In genomic region chr2:26118584-26119309, GRCm38 (mm10) we compare ENCODE assay signal across 8 mouse cellular contexts. TPM values are rescaled to one million over a fixed set of nuclear protein-coding genes. Genes with fewer than 3 reads are reported as not detected.
A peak's percentile ranks its signal among the peaks of the same experiment; 100 is the strongest.
DNase-seq lines count a peak whose midpoint lies in the region; ATAC-seq lines count a peak whose summit lies in the region.

No protein-coding gene starts in this region.

- intact Hi-C loops in left cerebral cortex, postnatal 4 days (cut with DNase I) = no loop called here
- intact Hi-C loops in left cerebral cortex, postnatal 36 days (cut with DNase I) = loop anchor here (10.0 kb wide), 1 partner anchor 454 kb away; no protein-coding TSS in a partner anchor
- intact Hi-C loops in heart, postnatal 10 days (cut with DNase I) = loop anchor here (2.0 kb wide), 1 partner anchor 22 kb away; no protein-coding TSS in a partner anchor

- peak overlapping the region; percentile 14; the same call in 1 of the 2 replicates for H3K27ac ChIP-seq in liver, embryonic 13.5 days

- no peak overlapping the region for H3K9ac ChIP-seq in liver, embryonic 13.5 days

- H3K27me3 ChIP-seq in liver, embryonic 13.5 days = peaks cover 57% of the 10 kb centered on the region

- no peak overlapping the region for H3K4me3 ChIP-seq in liver, embryonic 13.5 days (replicated peaks)

- ATAC-seq in liver, embryonic 13.5 days (ENCODE audit: low read depth) = peak; percentile 40; the same call in 1 of the 2 replicates
- ATAC-seq in erythroid progenitor cell, adult 5-6 weeks (replicated peaks; ENCODE audit: low FRiP score, poor library complexity, severe bottlenecking) = no peak

- H3K36me3 ChIP-seq in liver, embryonic 13.5 days = no peaks in the 10 kb centered on the region

- H3K4me2 ChIP-seq in liver, embryonic 13.5 days = peak overlapping the region; percentile 21

- no peaks in the 10 kb centered on the region for H3K9me3 ChIP-seq in liver, embryonic 13.5 days (replicated peaks)

- H3K4me1 ChIP-seq in liver, embryonic 13.5 days (replicated peaks) = peaks cover 63% of the 10 kb centered on the region

- 55% methylated on average over 4 of the region's 4 CpGs for WGBS in liver, embryonic 13.5 days (ENCODE audit: insufficient replicate concordance)

- peak; percentile 67 for DNase-seq in left cerebral cortex, postnatal 4 days
- no peak for DNase-seq in left cerebral cortex, postnatal 36 days (ENCODE audit: low spot score in 2 of 2)
- peak; percentile 40 to 53 for DNase-seq in cerebellum, postnatal 36 days
- DNase-seq in heart, postnatal 10 days = peak; percentile 44 to 61
- no peak for DNase-seq in liver, embryonic 13.5 days
- no peak for DNase-seq in embryo, embryonic 10.5 days (ENCODE audit: low spot score)
- no peak for DNase-seq in urinary bladder, adult 18-20 months (ENCODE audit: low spot score in 2 of 2)

RNA-seq across cellular contexts. Expression of gene Nacc2, which starts 4.3 kb away (rescaled TPM):
- 10 to 100 TPM; 24.6 to 26.5 TPM for total RNA-seq in left cerebral cortex, postnatal 4 days (2021)
- total RNA-seq in left cerebral cortex, postnatal 36 days (2021) = 10 to 100 TPM; 69.8 to 75.7 TPM
- 10 to 100 TPM; 12.2 to 15.9 TPM for total RNA-seq in heart, postnatal 10 days (2021)
- 2.5 and 3.6 TPM in 2 replicates for polyA plus RNA-seq in liver, embryonic 13.5 days (2015; fragmentation: Nextera tagmentation; extraction: Ambion mirVana)
- 0.42 TPM in 1 of 2 replicates, not detected in the other for total RNA-seq in erythroid progenitor cell, adult 5-6 weeks (2015; ENCODE audit: low replicate concordance)
- total RNA-seq in erythroid progenitor cell, adult 5-6 weeks (2017; ENCODE audit: low replicate concordance) = 0.64 and 0.68 TPM in 2 replicates

Comparison
In these comparisons a context has a peak if more than half of its experiments do, and no peak if none do; other contexts are left out.
1. DNase-seq: peak in left cerebral cortex, postnatal 4 days (single experiment), cerebellum, postnatal 36 days (2 of 2) and heart, postnatal 10 days (2 of 2); none in left cerebral cortex, postnatal 36 days (0 of 2), liver, embryonic 13.5 days (single experiment), embryo, embryonic 10.5 days (single experiment) and urinary bladder, adult 18-20 months (0 of 2).
2. RNA of gene Nacc2, which starts 4.3 kb away (total RNA-seq): 69.8 to 75.7 TPM in left cerebral cortex, postnatal 36 days, 24.6 to 26.5 TPM in left cerebral cortex, postnatal 4 days and 12.2 to 15.9 TPM in heart, postnatal 10 days; 0.42 to 0.68 TPM in erythroid progenitor cell, adult 5-6 weeks; every median in the first group is over 4 times any median in the second.